Mouse (Mus musculus) layer of hippocampus, postnatal 36 days (tissue): ENCODE data around the gene Metap2. TPM values are rescaled to one million over a fixed set of nuclear protein-coding genes. Genes with fewer than 3 reads are reported as not detected.
"Not testable (repeated sequence)": the region's sequence is repeated elsewhere in the genome, so short reads cannot be mapped to it uniquely, and the experiment has no call there.

Experiments used
- DNase-seq, 2 experiments: peaks; one replicate each; pipeline ENCODE4 v3.0.0; 2022
- total RNA-seq, 2 experiments: library from RNA; stranded (reverse); gene quantifications; 2 replicates each; pipeline ENCODE4 v1.2.3; 2021

The Metap2 gene
- total RNA-seq, 2 experiments from 2014 or later: 120 to 127 TPM

DNA sequence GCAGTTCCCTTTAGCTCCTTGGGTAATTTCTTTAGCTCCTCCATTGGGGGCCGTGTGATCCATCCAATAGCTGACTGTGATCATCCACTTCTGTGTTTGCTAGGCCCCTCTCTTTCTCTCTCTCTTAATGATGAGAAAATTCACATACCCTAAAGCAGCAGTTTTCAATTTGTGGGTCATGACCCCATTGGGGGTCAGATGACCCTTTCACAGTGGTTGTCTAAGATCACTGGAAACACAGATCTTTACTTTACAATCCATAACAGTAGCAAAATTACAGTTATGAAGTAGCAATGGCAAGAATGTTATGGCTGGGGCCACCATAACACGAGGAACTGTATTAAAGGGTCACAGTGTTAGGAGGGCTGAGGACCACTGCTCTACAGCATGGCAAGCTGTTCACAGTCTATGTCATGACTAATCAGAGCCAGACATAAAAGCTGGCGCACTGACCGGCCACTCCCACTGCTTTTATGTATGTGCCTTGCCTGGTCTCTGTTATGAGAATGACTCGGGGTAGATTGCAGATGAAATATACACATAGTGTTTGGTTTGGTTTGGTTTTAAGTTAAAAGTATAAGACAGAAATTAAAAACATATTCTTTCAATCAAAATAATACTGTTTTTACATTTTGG, 13.0 kb upstream of the Metap2 start:
- no peak for DNase-seq

- DNase-seq: no peak
These were observed 12.1 kb upstream of the Metap2 start for GRCm38 (mm10) chr10:93909015-93909414.

DNA sequence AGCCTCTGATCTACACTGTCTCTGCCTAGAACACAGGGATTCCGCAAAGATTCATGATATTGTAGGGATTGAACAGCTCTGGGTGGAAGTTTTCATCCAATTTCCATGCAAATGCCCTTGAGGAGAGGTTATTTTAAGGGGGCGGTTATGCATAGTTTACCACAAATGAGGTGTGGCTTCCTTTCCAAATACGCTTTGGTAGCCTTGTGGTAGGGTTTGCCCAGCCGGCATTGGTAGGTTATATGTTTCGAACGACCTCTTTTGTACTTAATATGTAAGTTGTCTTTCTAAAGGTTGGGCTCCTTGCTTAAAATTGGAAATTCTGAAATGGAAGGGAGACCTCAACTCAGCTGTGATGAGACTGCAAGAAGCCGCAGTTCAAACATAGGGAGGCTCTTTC, 11.6 kb upstream of the Metap2 start:
- no peak for DNase-seq

DNA sequence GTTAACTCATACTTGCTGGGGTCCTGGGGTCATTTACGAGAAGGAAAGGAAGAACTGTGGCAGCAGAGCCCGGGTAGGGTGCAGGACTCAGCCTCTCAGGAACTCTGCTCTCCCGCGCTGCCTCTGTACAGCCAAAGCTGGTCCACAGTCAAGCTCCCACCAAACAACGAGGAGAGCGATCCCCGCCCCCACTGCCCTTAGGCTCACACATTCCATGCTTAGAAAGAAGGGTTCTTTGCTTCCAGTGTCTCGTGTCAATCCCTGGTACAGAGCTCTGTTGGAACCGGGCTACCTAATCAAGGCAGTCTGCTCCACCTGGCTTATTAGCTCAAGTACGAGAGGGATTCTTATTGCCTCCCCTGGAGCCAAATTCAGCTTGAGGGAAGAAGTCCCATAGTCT, 10.5 kb upstream of the Metap2 start:
- no peak for DNase-seq

DNA sequence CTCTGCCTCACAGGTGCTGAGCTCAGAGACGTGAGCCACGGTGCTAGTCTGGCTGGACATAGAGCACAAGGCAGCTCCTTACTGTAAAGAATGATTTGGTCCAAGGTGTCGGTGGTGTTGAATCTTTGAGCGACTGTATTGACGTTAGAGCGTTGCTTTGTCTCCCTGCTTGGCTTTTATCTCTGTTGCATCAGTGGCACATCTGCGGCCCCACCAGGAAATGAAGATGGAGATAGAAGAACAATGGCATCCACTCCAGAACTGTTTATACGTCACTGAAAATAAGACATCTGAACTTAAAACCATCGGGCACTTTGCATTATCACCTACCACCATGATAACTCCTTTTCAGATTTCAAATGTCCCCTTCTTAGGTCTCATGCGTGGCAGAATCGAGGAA, 3.0 kb upstream of the Metap2 start:
- no peak for DNase-seq

GRCm38 (mm10) chr10:93899303-93899702, 2.4 kb upstream of the Metap2 start:
- no peak for DNase-seq

DNA sequence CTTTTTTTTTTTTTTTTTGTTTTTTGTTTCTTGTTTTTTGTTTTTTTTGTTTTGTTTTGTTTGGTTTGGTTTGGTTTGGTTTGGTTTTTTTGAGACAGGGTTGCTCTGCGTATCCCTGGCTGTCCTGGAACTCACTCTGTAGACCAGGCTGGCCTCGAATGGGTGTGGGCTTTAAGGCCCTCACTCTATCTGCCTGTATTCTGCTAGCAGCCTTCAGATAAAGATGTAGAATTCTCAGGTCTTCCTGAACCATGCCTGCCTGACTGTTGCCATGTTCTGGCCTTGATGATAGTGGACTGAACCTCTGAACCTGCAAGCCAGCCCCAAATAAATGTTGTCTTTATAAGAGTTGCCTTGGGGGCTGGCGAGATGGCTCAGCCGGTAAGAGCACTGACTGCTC, 4.3 kb downstream of the Metap2 start:
- DNase-seq: no peak

GRCm38 (mm10) chr10:93891031-93891430, 5.9 kb downstream of the Metap2 start:
- no peak for DNase-seq

DNA sequence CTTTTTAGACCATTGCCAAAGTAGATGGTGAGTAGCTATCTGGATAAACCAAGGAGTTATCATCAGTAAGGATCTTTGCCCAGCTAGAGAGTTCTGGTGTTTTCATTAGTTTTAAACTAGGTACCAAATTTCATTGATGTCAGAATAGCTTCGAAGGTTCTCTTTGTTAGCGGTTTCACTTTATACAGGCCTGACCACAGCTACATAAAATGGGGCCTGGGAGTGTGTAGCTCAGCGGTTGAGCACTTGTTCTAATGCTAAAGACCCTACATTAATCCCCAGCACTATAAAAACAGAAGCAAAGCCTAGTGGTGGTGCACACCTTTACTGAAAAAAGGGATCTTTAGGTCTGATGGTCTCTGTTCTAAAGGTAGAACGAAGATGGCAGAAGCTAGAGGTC, 6.3 kb downstream of the Metap2 start:
- DNase-seq: no peak

DNA sequence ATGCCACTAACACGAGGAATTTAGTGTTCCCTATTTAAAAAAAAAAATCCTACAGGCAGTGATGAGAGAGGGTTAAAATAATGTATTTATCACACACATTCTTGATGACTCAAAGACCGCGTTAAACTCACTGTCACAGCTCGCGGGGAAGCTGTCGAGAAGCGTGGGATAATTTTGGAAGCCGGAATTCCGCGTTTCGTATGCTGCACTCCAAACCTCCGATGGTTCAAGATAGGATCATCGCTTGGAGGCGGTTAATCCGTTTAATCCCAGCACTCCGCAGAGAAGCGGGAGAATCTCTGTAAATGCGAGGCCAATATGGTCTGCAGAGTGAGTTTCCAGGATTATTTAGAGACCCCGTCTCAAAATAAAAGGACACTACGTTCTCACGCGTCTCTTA, 6.9 kb downstream of the Metap2 start:
- DNase-seq: no peak

- DNase-seq: peak; percentile 90 to 91
These were observed 7.3 kb downstream of the Metap2 start for GRCm38 (mm10) chr10:93889579-93889950.

GRCm38 (mm10) chr10:93888935-93889578, 7.8 kb downstream of the Metap2 start:
- peak; percentile 63 to 66 for DNase-seq

DNA sequence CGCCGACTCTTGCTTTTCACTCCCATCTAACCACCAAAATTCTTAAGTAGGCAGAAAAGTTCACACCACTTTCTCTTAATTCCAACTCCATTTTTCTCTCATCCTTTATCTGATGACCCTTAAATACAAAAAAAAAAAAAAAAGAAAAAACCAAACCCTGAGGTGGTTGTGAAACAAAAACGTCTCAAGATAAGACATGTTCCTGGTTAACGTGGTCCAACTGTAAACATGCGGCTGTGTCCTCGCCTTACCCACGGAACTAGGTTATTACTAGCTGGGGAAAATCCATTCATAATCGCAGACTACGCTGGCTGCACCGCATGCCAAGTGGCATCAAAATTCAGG, 8.3 kb downstream of the Metap2 start:
- DNase-seq: no peak

GRCm38 (mm10) chr10:93885839-93886477, 10.9 kb downstream of the Metap2 start:
- no peak for DNase-seq

GRCm38 (mm10) chr10:93882738-93883364, 14.0 kb downstream of the Metap2 start:
- no peak for DNase-seq

GRCm38 (mm10) chr10:93881918-93882317, 15.0 kb downstream of the Metap2 start:
- DNase-seq: no peak

- DNase-seq: no peak
These were observed 18.2 kb downstream of the Metap2 start for GRCm38 (mm10) chr10:93878732-93879131.

DNA sequence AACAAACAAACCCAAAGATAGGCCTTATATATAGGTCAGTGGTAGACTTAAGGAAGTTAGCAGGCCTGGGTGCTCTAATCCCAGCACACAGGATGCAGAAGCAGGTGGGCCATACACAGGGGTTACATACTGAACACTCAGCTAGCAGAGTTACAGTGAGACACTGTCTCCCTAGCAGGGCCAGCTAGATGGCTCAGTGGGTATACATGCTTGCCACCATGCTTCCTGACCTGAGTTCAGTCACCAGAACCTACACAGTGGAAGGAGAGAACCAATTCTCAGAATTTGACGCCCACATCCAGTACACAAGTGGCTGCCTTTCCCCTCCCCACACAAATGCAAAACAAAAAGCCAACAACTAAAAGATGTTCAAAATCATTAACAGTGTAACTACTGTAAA, 20.1 kb downstream of the Metap2 start:
- DNase-seq: no peak

DNA sequence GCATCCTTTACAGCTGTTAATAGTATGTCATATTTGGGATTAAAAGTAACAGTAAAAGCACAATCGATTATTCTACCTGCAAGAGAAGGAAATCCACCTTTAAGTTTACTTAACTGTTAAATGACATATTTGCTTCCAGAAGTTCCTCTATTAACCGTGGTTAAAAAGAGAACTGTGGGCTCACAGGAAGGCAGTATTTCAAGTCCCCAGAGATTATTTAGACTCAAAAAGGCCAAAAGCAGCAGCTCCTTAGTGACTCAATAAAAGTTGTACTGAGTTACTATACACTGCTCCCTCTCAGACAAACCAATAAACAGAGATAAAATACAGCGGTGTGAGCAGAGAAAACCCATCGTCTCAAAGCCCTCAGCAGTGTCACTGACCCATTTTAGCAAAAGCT, 28.0 kb downstream of the Metap2 start:
- DNase-seq: no peak

DNA sequence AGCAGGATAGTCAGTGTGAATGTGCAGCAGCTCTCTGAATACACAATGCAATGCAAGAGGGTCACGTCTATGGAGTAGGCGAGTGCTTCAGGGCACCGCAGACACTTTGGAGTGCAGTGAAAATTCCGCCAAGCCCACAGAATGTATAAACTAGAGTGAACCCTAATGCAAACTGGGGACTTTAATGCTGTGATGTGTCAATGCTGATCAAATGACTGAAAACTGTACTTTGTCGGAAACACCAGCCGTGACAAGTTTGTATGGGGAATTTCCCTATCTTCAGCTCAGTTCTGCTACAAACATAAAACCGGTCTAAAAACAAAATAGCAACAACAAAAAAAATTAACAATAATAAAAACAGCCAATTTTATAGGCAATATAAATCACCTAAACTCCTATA, 28.5 kb downstream of the Metap2 start:
- no peak for DNase-seq

DNA sequence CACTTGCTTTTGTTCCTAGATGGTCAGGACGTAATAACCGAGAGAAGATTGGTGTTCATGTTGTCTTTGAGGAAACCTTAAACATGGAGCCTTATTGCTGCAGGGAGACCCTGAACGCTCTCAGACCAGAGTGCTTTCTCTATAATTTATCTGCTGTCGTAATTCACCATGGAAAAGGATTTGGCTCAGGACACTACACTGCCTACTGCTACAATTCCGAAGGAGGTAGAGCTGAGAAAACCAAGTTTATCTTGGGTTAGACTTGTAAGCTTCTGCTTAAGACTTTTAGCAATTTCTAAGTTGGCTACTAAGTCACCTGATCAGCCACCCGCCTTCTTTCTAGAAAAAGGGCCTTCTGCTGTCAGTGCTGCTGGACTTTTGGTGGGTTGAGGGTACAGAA, 40.8 kb downstream of the Metap2 start:
- no peak for DNase-seq

DNA sequence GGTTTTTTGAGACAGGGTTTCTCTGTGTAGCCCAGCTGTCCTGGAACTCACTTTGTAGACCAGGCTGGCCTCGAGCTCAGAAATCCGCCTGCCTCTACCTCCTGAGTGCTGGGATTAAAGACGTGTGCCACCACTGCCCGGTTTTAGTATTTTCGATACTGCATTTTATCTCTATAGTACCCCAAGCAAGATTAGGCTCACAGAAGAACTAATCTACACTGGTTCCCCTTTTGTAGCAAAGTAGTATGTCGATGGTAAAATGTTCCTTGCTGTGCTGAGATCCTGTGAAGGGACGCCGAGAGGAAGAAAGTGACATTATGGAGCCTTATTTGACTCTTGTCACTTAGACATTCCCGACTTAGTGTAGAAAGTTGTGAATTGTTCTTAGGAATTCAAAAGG, 41.8 kb downstream of the Metap2 start:
- no peak for DNase-seq

- DNase-seq: no peak
These were observed 50.2 kb downstream of the Metap2 start for GRCm38 (mm10) chr10:93846706-93847105.

DNA sequence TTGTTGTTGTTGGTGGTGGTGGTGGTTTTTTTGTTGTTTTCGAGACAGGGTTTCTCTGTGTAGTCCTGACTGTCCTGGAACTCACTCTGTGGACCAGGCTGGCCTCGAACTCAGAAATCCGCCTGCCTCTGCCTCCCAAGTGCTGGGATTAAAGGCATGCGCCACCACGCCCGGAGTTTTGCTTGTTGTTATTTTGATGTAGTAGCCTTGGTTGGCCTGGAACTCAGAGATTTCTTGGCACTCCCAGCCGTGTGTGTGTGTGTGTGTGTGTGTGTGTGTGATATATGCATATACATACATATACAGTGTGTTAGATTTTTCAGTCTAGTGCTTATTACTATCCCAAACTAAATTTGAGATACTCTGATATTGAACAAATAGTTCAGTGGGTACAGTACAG, 61.8 kb downstream of the Metap2 start:
- not testable (repeated sequence) for DNase-seq
